Mouse (Mus musculus) adrenal gland, adult (tissue): Measurements from ENCODE around the gene Dcun1d3.

Experiments
- DNase-seq, 2 experiments: peaks; one replicate each; pipeline ENCODE4 v3.0.0; 2022 to 2023; ENCODE audit warnings: low spot score in 1 of 2; ENCODE audit not compliant: inconsistent age in 2 of 2

Dcun1d3 gene

DNA sequence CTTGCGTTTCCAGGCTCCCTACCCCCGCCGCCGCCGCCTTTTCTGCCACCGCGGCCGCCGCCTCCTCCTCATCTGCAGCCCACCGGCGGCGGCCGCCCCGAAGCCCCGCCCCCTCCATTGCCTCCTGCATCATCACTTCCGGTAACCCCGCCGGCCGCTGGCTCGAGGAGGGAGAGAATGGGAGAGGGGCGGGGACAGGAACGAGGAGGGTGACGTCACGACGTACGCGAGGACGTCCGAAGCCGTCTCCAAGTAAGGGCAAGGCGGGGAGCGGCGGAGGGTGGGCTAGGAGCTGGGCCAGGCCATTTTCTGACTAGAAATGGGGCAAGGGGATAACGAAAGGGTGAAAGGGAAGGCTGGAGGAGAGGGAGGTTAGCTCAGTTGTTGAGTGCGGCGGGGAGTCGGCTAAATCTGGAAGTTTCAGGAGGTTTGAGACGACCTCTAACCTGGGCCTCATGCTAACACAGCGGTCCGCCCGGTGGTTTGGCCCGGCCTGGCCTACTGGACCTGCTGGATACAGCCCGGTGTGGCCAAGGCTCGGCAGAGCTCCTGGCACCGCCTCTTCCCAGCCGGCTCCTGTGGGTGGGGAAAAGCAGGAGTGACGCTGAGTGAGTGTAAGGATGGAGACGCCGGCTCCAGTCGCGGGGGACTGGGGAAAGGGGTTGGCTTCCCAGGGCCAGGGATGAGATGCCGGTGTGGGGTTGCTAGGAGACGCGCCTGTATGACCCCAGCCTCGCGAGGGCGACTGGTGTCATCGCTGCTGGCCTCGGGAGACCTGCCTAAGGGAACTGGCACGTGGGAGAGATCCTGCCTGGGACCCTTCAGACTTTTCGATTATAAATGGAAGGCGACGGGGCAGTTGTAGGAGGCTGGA is at the start of gene Dcun1d3, which contains the start of gene Lyrm1:
Gene Dcun1d3, minus strand, starts transcription at position 660 of the 874 bp plus-strand sequence.
Gene Lyrm1, plus strand, starts transcription at position 223 of the 874 bp plus-strand sequence.
- peak; percentile 98 to 99 for DNase-seq

DNA sequence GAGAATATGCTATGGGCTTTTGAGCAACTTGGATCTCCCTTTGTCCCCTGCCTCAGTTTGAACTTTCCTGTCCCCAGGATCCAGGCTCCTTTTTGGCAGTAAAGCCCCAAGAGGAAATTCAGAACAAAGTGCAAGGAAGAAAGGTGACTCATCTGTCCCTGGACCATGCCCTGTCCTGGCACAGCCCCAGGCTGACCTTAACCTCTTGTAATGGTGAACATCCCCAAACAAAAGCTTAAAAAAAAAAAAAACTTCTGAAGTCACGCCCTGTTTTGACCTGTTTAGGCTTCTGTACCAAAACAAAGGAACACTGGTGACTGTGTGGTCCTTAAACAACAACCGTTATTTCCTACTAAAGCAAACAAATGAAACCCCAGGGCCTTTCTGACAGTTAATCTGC is 45.5 kb upstream of the Dcun1d3 start:
- peak; percentile 80 to 92 for DNase-seq

DNA sequence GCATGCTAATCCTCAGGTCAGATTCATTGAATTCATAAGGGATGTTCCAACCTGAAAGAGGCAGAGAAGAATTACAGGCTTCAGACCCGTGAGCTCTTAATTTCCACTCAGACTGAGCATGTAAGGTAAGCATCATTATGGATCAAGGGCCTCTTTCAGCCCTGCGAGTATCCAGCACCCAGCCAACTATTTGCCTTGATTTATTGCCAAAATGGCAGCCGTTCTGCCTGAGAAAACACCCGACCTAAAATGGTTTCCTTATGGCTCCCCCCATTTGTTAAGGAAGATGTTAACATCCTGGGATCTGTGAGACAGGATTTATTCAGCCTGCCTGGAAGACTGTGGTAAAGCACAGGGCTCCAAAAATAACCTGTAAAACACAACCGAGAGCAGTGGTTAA is 40.9 kb upstream of the Dcun1d3 start:
- no peak for DNase-seq

DNA sequence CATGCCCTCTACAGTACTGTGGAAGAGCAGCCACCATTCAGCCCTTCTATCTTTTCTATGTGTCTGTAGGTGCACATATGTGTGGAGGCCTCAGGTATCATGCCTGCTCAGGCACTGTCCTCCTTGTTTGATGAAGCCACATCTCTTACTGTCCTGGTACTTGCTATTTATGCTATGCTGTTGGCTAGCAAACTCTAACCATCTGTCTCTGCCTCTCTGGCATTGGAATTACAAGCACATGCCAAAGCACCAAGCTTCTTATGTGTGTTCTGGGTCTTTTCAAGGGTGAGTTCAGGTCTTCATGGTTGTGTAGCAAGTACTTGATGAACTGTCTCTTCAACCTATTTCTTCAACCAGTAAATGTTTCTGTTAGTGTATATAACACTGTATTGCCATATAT is 40.2 kb upstream of the Dcun1d3 start:
- no peak for DNase-seq

DNA sequence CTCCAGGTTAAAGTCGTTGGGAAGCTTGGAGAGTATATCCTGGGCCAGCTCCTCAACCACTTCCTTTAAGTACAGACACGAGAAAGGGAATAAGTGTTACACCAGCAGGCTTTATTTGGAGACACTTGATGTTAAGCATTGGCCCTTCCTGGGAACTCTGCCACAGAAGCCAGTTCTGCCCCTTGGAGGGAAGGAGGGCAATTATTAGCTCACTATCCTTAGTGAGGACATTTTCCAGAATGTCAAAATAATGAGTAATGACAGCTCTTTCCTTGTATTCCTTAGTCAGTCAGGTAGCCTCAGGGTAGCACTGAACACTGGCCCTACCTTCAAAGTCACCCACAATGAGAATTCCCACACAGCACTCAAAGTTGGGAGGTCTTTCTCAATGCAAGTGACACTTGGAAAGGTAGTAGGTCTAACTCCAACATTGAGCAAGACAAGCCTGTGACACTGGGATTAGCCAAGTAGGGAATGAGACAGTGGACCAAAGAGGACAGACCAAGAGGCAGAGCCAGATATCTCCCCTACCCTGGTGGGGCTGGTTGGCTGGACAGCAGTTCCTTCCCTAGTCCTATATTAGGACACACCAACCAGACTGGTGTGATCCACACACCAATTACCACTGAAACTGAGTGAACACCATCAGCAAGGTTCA is 32.8 kb upstream of the Dcun1d3 start:
- peak in 1 of 2 experiments; percentile 45 for DNase-seq

DNA sequence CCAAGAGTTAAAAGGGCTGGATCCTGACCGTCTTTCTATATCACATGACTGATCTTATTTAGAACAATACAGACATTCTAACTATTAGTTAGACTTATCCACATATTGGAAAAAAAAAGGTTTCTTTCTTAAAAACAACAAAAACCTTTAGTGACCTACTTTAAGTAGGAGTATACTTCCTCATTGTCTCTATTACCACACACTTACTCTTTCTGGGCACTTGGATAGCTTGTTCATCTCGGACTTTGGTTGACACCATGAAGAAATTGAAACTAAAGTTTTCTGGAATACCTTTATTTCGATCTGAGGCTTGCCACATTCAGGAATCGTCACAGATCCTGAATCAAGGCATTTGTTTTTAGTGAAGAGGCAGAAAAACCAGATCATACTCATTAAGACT is 25.0 kb upstream of the Dcun1d3 start:
- no peak for DNase-seq

DNA sequence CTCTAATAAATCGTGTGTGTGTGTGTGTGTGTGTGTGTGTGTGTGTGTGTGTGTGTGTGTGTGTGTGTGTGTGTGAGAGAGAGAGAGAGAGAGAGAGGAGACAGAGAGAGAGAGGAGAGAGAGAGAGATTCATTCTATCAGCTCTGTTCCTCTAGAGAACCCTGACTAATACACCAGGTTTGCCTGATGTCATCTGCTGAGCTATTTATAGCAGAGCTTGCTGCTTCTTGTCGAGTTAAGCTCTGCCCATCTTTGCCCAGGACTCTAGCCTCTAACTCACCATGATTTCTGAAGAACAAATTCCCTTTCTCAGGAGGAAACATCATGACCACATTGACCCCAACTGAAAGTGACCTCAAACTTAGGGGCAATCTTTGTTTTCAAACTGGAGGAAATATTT is 24.4 kb upstream of the Dcun1d3 start:
- DNase-seq: peak; percentile 13 to 40

DNA sequence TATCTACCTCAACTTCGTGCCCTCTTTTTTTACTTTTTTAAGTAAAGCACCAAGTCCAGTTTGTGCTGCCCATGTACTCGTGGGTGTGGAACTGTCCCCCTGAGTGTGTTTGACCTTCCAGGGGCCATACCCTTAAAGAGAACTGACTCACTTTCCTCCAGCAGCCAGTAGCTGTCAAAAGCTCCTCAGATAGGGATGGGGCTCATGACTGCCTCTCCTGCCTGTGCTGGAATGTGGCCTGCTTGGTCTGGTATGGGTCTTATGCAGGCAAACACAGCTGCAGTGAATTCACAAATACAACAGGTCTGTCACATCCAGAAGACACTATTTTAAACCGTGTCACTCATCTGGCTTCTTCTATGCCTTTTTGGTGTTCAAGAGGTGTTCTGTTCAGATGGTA is 15.6 kb upstream of the Dcun1d3 start:
- DNase-seq: no peak

DNA sequence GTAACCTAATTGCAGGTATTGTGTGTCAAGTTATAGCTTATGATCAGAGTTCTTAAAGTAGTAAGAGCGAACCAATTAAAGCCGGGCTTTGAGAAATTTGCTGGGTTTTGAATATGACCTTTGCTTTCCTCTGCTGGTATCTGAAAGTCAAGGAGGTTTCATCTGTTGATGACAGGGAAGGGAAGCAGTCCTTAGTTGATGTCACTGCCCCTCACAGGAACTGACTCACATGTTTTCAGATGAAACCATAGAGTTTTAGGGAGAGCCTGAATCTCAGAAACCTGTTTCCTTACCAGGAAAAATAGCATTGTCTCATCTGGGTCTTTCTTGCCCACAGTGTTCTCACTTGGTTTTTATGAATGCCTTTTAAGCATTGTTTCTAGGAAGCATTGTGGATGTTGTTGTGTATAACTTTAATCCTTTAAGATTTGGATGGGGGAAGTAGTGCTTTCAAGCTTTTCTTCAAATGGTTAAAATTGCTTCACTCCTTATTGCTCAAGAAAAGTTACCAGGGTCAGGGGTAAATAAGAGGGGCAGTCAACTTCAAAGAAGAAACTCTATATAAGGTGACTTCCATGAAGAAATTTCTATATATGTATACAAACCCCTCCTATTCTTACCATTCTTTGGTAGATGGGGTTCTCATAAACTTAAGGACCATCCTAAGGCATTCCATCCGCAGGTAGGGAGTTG is 10.6 kb upstream of the Dcun1d3 start:
- peak in 1 of 2 experiments; percentile 14 for DNase-seq

DNA sequence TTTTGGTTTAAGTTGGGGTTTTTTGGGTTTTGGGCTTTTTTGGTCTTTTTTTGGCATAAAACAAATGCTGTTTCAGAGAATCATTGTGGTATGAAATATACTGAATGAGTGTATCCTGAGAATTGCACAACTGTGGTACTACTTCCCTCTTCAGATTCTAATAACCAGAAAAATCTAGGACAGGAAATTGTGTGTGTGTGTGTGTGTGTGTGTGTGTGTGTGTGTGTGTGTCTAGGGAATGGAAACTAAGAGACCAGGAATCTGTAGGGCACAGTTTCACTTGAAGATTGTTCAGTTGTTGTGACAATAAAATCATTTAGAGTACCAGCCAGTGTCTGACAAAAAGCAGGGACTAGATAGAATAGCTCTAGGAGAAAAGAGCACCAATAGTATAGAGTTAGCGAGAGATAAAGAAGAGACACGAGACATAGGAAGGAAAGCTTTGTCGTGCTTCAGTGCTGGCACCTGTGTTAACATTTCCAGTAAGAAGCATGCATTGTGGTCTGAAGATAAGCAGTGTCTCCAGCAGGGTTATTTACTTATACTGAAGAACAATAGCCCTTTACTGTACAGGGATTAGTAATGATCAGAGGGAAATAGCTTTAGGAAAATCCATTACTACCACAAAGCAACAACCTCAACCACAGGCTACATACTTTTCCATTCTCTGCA is 3.4 kb upstream of the Dcun1d3 start:
- DNase-seq: no peak

DNA sequence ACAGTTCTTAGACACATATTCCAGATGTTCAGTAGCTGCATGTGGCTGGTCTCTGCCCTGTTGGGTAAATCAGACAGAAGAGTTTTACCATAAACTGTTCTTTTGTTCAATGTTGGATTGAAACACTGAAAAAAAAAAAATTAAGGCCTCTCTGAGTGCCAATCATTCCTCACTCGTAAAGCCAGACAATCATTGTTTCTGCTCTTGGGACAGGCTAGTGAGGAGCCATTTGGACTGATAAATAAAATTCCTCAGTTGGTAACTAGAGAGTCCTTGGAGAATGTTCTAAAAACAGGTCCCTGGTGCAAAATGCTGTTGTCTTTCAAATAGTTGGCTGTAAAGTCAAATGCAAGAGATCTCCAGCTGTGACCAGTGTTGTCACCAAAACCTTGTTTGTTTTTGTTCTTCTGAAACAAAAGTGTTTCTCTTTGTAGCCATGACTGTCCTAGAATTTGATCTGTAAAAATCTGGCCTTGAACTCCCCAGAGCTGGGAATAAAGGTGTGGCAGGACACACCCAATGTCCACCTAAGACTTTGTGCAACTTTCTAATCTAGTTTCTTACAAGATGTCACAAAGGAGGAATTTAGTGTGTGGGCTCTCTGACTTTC is 2.3 kb upstream of the Dcun1d3 start:
- DNase-seq: no peak

DNA sequence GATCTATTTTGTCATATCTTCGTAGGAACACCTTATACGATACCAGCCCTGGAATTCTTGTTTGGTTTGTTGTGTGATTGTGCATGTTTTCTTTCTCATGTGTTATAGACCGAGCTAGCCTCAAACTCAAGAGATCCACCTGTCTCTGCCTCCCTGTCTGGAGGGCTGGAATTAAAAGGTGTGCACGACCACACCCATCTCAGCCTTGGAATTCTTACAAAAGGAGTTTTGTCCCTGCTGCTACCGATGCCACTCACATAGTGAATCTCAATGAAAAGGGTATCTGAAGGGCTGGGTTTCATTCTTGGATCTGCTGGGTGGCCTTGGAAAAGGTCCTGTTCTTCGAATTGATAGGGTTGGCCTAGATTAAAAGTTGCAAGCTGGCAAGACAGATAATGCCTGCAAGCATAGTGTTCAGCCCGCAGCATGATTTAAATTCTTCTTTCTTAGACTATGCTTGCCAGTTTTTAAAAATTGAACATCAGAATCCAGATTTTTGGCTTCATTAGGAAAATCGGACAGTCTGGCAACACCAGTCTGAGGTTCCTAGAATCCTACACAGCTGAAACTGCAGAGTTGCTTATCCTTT is 1.5 kb upstream of the Dcun1d3 start:
- no peak for DNase-seq

DNA sequence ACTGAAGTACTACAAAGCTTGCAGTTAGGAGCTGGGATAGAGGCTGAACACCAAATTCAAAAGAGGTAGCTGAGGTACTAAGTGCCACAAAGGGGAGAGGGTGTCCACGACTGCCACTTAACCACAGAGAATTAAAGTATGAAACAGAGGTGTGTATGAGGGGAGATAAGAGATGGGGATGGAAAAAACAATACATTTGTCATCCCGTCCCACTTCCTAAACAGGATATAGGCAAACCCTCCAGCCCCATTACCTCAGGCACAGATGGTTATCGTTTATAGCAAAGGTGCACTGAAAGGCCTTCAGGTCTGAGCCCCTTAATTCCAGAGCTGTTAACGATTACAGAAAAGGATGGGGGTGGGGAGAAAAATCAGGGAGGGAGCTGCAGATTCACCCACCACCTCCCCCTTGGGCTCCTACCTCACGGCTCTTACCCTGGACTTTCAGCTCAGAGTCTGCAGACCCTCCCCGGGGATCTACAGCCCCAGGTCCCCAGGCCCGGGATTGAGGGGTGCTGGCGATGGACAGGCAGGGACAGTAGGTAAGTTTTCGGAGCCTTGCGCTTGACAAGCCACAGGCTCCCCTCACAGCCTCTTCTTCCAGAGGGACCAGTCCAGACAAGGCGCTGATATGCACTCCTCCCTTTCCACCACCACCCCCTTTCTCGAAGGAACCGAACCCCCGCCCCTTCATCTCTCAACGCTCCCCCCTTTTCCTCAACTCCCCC is 1.1 kb downstream of the Dcun1d3 start:
- DNase-seq: no peak

DNA sequence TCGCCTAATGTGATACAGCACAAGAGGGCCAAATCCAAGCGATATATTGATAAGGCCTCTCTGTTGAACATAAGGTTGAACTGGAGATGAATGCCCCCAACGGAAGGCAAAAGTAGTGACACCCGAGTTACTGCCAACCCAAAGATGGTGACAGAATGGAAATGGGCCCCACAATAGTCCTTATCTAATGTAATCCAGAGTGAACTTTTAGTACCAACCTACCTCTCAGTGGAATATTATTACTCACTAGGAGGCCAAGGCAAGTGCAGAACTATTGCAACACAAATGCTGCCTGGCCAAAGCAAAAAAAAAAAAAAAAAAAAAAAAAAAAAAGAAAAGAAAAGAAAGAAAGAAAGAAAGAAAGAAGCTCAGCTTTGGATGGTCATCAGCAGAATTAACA is 3.4 kb downstream of the Dcun1d3 start:
- DNase-seq: no peak

DNA sequence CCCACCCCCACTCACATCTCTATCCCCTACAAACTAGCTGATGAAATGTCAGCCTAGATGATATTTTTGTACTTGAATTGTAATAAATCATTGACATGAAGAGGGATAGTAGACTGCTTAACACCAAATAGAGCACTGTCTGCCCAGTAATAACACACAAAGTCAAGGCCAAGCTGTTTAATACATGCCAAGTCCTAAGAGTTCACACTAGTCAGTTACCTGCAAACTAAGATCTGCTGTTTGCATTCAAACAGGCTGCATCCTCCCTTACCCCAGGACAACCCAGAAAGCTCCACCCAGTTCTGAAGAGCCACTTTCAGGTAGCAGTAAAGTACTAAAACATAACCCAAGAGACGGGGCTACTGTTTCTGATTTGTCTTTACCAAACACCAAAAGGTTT is 3.9 kb downstream of the Dcun1d3 start:
- peak in 1 of 2 experiments; percentile 64 for DNase-seq

DNA sequence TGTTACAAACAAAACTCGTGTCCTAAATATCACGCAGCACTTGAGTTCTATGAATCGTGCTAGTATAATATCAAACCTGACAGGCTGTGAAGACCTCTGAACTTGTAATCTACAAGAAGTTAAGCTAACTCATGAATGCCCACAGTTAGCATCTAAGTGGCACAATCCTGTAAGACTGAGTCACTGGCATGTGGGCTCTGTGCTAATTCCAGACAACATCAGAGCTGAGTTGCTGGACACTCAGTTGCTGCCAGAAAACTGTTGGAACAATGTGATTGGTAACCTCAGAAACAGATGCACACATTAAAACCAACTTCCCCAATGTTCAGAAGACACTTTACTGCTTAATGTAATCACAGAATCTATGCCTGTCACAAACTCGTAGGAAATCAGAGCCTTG is 8.2 kb downstream of the Dcun1d3 start:
- no peak for DNase-seq

DNA sequence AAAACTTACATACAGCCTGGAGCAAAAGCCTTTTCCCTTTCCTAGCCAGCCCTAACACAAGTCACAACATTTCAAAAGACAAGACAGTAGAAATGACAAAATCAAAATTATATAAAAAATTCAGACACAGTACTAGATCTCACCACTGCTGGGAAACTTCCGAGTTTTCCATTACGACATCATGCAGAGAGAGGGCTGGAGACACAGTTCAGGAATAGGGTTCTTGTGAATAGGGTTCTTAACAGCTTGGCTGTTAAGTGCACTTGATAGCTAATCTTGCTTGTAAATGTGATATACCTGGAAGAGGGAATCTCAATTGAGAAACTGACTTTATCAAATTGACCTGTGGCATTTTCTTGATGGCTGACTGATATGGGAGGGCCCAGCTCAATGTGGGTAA is 14.9 kb downstream of the Dcun1d3 start:
- DNase-seq: no peak

DNA sequence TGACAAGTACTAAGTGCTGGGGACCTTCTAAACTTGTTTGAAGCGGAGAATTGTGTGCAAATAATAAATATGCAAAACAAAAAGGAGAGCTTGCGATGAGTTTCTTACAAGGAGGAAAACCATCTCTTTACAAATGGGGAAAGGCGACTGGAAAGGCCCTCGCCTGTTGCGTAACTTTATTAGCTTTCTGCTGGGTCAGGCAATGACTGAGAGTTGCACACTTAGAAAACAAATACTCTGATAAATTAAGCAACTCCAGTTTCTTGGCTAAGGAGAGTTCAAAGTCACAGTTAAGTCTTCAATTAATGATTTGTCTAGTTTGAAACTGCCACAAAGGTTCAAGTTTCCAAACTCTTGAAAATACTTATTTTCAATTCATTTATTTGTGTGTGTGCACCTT is 15.8 kb downstream of the Dcun1d3 start:
- DNase-seq: peak in 1 of 2 experiments; percentile 55

DNA sequence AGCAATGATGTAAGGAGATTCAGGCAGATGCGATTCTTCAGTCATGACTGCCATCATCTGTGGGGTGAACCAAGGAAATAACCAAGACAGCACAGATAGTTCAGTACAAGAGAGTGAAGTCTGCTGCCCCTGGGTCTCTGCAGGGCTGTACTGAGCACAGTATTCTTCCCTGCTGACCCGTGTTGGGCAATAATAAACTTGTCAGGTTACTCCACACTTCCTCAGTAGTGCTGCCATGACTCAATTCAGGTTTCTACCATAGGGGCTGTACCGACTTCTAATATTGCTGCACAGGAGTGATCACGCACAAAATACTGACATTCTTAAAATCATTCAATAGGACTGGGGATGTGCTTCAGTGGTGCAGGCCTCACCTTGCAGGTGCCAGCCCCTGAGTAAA is 16.9 kb downstream of the Dcun1d3 start:
- DNase-seq: no peak
